Comparison of ENCODE assay signal across 1 mouse cellular context in the genomic region with DNA sequence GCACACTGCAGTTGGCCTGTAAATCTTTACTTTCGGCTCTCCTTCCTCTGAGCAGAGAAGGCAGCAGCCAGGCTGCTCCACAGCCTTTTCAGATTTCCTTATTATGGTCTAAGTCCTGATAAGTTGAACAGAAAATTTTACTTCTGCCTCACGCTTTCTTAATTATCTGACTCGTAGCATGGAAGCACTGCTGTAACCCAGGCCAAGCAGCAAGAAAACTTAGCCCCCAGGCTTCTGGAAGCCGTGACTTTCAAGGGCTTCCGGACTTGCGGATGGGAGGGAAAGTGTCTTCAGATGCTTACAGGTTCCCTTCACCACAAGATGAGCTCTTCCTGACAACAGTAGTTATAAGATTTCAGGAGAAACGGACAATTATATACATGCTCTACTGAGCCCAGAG.
TF ChIP-seq lines count a peak whose summit lies in the region.

No protein-coding gene starts in this region.

TF ChIP-seq in MEL, 35 proteins besides CTCF, POLR2A, EP300 and RAD21:
- TF ChIP-seq GATA1 (IDR thresholded peaks at IDR 0.05; ENCODE audit: low read depth, low read length) (no peak), CHD1 (IDR thresholded peaks at IDR 0.05; ENCODE audit: low read depth, low read length) (no peak), KAT2A (conservative IDR thresholded peaks at IDR 0.05; ENCODE audit: low read depth, low read length) (no peak), SMC3 (IDR thresholded peaks at IDR 0.05; ENCODE audit: low read depth, low read length) (no peak), MAX (IDR thresholded peaks at IDR 0.05; ENCODE audit: low read length) (peak; percentile 36; the same call in 1 of the 2 replicates), JUND (IDR thresholded peaks at IDR 0.05; ENCODE audit: low read depth, low read length) (no peak), SIN3A (IDR thresholded peaks at IDR 0.05; ENCODE audit: low read length) (no peak), ETS1 (IDR thresholded peaks at IDR 0.05; ENCODE audit: low read depth, low read length) (peak; percentile 13; the same call in 1 of the 2 replicates), CHD2 (IDR thresholded peaks at IDR 0.05; ENCODE audit: low read length) (no peak), NELFE (IDR thresholded peaks at IDR 0.05; ENCODE audit: low read depth, low read length) (peak; percentile 20; the same call in 1 of the 2 replicates), MXI1 (IDR thresholded peaks at IDR 0.05; ENCODE audit: low read depth, low read length) (peak; percentile 20; the same call in 1 of the 2 replicates), ELF1 (IDR thresholded peaks at IDR 0.05; ENCODE audit: low read depth, low read length) (no peak), E2F4 (IDR thresholded peaks at IDR 0.05; ENCODE audit: borderline replicate concordance, low read depth, low read length) (no peak), TBP (IDR thresholded peaks at IDR 0.05; ENCODE audit: low read depth, low read length) (no peak), MYC (IDR thresholded peaks at IDR 0.05; ENCODE audit: low read depth, low read length) (0 out of 2 replicates have a peak, but pooled peaks have one; percentile 20), ZNF384 (IDR thresholded peaks at IDR 0.05; ENCODE audit: low read depth, low read length) (no peak), NRF1 (IDR thresholded peaks at IDR 0.05; ENCODE audit: insufficient read depth, low read depth, low read length, poor library complexity, severe bottlenecking) (no peak), UBTF (IDR thresholded peaks at IDR 0.05; ENCODE audit: borderline replicate concordance, insufficient read depth, low read depth, low read length) (no peak), MAFK (IDR thresholded peaks at IDR 0.05; ENCODE audit: borderline replicate concordance, low read depth, low read length) (no peak), TCF12 (IDR thresholded peaks at IDR 0.05; ENCODE audit: low read depth, low read length) (0 out of 2 replicates have a peak, but pooled peaks have one; percentile 9), GABPA (IDR thresholded peaks at IDR 0.05; ENCODE audit: low read depth, low read length) (no peak), RCOR1 (IDR thresholded peaks at IDR 0.05; ENCODE audit: low read depth, low read length) (0 out of 2 replicates have a peak, but pooled peaks have one; percentile 13), MYB (IDR thresholded peaks at IDR 0.05; ENCODE audit: low read depth, low read length) (0 out of 2 replicates have a peak, but pooled peaks have one; percentile 21)
